Comparison of ENCODE assay signal across 8 mouse cellular contexts in the genomic region with DNA sequence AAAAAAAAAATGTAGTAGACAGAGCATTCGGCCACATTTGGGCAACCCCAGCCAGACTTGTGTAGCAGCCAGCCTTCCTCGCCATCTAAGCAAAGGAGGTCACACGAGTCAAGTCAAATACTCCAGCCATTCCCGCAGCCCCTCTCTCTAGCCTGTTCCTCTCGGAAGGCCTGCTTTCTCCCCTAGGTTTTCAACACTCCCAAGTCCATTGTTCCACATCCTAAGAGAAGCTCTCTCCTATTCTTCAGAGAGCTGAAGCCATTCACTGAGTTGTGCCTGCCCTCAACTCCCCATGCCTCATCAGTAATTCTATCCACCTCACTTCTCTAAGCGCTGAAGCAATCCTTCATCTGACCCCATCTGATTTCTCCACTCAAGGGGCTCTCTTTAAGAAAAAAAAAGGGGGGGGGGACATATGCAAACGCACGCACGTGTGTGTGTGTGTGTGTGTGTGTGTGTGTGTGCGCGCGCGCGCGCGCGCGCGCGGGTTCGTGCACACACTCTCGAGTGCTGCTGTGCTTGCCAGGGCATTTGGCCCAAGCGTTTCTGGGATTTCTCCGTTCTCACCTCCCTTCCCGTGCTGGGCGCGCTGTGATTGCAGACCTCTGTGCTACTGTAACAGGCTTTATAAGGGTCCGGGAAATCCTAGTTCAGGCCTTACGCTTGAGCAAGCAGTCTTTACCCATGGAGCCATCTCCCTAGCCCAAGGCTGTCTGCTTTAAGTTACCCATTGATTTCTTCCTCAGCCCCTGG. TPM values are rescaled to one million over a fixed set of nuclear protein-coding genes. Genes with fewer than 3 reads are reported as not detected.
DNase-seq lines count a peak whose midpoint lies in the region; ATAC-seq lines count a peak whose summit lies in the region.

No protein-coding gene starts in this region.

- peak overlapping the region; percentile 44 for H3K9ac ChIP-seq in heart, embryonic 14.5 days (ENCODE audit: low read length)
- peak overlapping the region; percentile 32 for H3K9ac ChIP-seq in hindbrain, embryonic 12.5 days

- no peak for ATAC-seq in heart, embryonic 14.5 days (ENCODE audit: insufficient number of reproducible peaks, insufficient read depth, low FRiP score, low read depth)
- peak; percentile 36 for ATAC-seq in hindbrain, embryonic 12.5 days (ENCODE audit: low FRiP score)

- peaks cover 6 to 29% of the 10 kb centered on the region in 2 experiments for H3K4me1 ChIP-seq in heart, embryonic 14.5 days (ENCODE audit: control insufficient read depth in 2 of 2, insufficient read depth in 2 of 2, low read length in 2 of 2)
- peaks cover 17% of the 10 kb centered on the region for H3K4me1 ChIP-seq in hindbrain, embryonic 12.5 days

- no peak for DNase-seq in heart, postnatal 25 days (ENCODE audit: low spot score)
- peak; percentile 15 to 20 for DNase-seq in cerebellum, postnatal 36 days
- peak; percentile 52 for DNase-seq in neural tube, embryonic 10.5 days (ENCODE audit: extremely low spot score, low spot score)
- no peak for DNase-seq in adrenal gland, postnatal 4 days (ENCODE audit: low spot score in 2 of 2)
- no peak for DNase-seq in kidney, postnatal 10 days
- no peak for DNase-seq in thymus, postnatal 0 days (ENCODE audit: low spot score)

- H3K36me3 ChIP-seq in heart, embryonic 14.5 days (ENCODE audit: control insufficient read depth, insufficient read depth, low read length): no peaks in the 10 kb centered on the region
- no peaks in the 10 kb centered on the region for H3K36me3 ChIP-seq in hindbrain, embryonic 12.5 days

- H3K27me3 ChIP-seq in heart, embryonic 14.5 days (ENCODE audit: control insufficient read depth, insufficient read depth, low read length): no peaks in the 10 kb centered on the region
- peaks cover 19% of the 10 kb centered on the region for H3K27me3 ChIP-seq in hindbrain, embryonic 12.5 days

- intact Hi-C loops in heart, postnatal 25 days (cut with DNase I): loop anchor here (1.0 kb wide), 1 partner anchor 26 kb away; no protein-coding TSS in a partner anchor

- 21% methylated on average over 29 of the region's 29 CpGs for WGBS in heart, embryonic 14.5 days
- 12% methylated on average over 15 of the region's 29 CpGs for WGBS in hindbrain, embryonic 12.5 days

- H3K4me2 ChIP-seq in heart, embryonic 14.5 days (ENCODE audit: low read length): peak overlapping the region; percentile 92
- H3K4me2 ChIP-seq in hindbrain, embryonic 12.5 days (replicated peaks): peak overlapping the region; percentile 91

- peak overlapping the region in 1 of 2 experiments; percentile 35; a peak in 2 of 4 replicates for H3K27ac ChIP-seq in heart, embryonic 14.5 days (replicated peaks in 1 of 2; ENCODE audit: control insufficient read depth in 1 of 2, insufficient read depth in 1 of 2, low read depth in 2 of 2, low read length in 2 of 2)
- no peak overlapping the region for H3K27ac ChIP-seq in hindbrain, embryonic 12.5 days

- no peaks in the 10 kb centered on the region for H3K9me3 ChIP-seq in heart, embryonic 14.5 days (ENCODE audit: control insufficient read depth, low read length)
- no peaks in the 10 kb centered on the region for H3K9me3 ChIP-seq in hindbrain, embryonic 12.5 days (replicated peaks)

- peak overlapping the region in 1 of 2 experiments; percentile 58; a peak in 2 of 4 replicates for H3K4me3 ChIP-seq in heart, embryonic 14.5 days (ENCODE audit: control insufficient read depth in 1 of 2, insufficient read depth in 1 of 2, low read depth in 1 of 2, low read length in 2 of 2)
- peak overlapping the region; percentile 41 for H3K4me3 ChIP-seq in hindbrain, embryonic 12.5 days

RNA-seq across cellular contexts. Expression of a gene that starts 0.8 kb away (rescaled TPM):
- polyA plus RNA-seq in heart, embryonic 14.5 days (2014; fragmentation: Nextera tagmentation; extraction: Ambion mirVana): 2.9 and 4.1 TPM in 2 replicates
- total RNA-seq in heart, postnatal 25 days (2021): 1 to 10 TPM; 3.6 to 4.0 TPM
- 2.6 and 3.3 TPM in 2 replicates for polyA plus RNA-seq in hindbrain, embryonic 12.5 days (2016; fragmentation: Nextera tagmentation; extraction: Ambion mirVana)
- 1 to 10 TPM in 1 of 2 experiments, under 1 TPM in 1; 0.76 to 5.0 TPM for total RNA-seq in adrenal gland, postnatal 4 days (2021)
- polyA plus RNA-seq in thymus, postnatal 0 days (2015; fragmentation: Nextera tagmentation; extraction: Ambion mirVana): 1.1 and 1.4 TPM in 2 replicates

RNA-seq across cellular contexts. Expression of a gene that starts 43.2 kb away (rescaled TPM):
- 46.2 and 47.9 TPM in 2 replicates for polyA plus RNA-seq in heart, embryonic 14.5 days (2014; fragmentation: Nextera tagmentation; extraction: Ambion mirVana)
- total RNA-seq in heart, postnatal 25 days (2021): 100 to 1,000 TPM in 1 of 2 experiments, 10 to 100 TPM in 1; 87.8 to 113 TPM
- 32.3 and 32.9 TPM in 2 replicates for polyA plus RNA-seq in hindbrain, embryonic 12.5 days (2016; fragmentation: Nextera tagmentation; extraction: Ambion mirVana)
- total RNA-seq in adrenal gland, postnatal 4 days (2021): 10 to 100 TPM; 40.6 to 41.5 TPM
- 35.3 and 37.0 TPM in 2 replicates for polyA plus RNA-seq in thymus, postnatal 0 days (2015; fragmentation: Nextera tagmentation; extraction: Ambion mirVana)

RNA-seq across cellular contexts. Expression of a gene that starts 43.3 kb away (rescaled TPM):
- polyA plus RNA-seq in heart, embryonic 14.5 days (2014; fragmentation: Nextera tagmentation; extraction: Ambion mirVana): 113 and 117 TPM in 2 replicates
- 10 to 100 TPM; 54.6 to 58.4 TPM for total RNA-seq in heart, postnatal 25 days (2021)
- 359 and 362 TPM in 2 replicates for polyA plus RNA-seq in hindbrain, embryonic 12.5 days (2016; fragmentation: Nextera tagmentation; extraction: Ambion mirVana)
- 100 to 1,000 TPM; 158 to 202 TPM for total RNA-seq in adrenal gland, postnatal 4 days (2021)
- polyA plus RNA-seq in thymus, postnatal 0 days (2015; fragmentation: Nextera tagmentation; extraction: Ambion mirVana): 234 and 249 TPM in 2 replicates

Comparison
In these comparisons a context has a peak if more than half of its experiments do, and no peak if none do; other contexts are left out.
1. DNase-seq: peak in cerebellum, postnatal 36 days (2 of 2) and neural tube, embryonic 10.5 days (single experiment); none in heart, postnatal 25 days (single experiment), adrenal gland, postnatal 4 days (0 of 2), kidney, postnatal 10 days (single experiment) and thymus, postnatal 0 days (single experiment).